ENCODE assay signal across 10 mouse cellular contexts in the genomic region with DNA sequence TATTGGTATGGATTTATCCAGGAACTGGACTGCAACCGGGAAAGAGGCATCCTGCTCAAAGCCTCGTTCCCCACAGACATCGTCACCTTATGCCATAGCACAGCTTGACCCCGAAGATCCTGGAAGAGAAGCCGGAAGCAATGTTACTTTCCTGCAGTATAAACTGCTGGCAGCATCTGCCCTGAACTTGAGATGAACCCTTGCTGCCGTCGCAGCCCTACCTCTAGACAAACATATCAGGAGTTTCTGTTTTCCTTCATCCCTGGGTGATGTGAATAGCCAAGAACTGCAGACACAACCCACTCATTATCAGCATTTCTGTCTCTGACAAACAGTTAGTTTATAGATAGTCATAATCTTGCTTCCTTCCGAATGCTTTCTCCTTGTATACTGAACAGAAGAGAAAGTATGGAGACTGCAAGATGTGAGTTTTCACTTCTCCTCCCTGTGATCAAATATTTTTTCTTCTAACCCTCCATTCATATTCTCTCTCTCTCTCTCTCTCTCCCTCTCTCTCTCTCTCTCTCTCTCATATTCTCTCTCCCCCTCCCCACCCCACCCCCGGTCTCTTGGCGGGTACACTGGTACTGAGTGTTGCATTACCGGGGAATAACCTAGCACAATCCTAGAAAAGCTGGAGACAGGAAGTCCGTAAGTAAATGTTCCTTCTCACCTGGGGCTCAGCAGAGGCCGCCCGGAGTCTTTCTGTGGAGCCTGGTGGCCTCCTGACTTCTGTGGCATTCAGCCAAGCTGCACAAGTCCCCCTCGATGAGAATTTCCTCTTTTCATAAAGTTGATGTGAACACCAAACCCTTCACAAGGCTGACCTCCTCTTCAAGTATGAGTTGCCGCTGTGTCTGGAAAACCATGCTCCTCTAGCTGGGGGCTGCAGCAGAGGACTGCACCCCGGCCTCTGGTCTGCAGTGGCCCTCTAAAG.
DNase-seq lines count a peak whose midpoint lies in the region; ATAC-seq and TF ChIP-seq lines count a peak whose summit lies in the region.
"Had no signal": no experiment of that assay in that cellular context is flagged by ENCODE, and none has a peak within 500 bp of the region (broad histone marks: within the 10 kb centered on the region; RNA-seq: fewer than 3 reads in every experiment).

No protein-coding gene starts in this region.

- H3K4me1 ChIP-seq in heart, embryonic 12.5 days (replicated peaks), result peaks cover 34% of the 10 kb centered on the region
- H3K4me1 ChIP-seq in kidney, postnatal 0 days (replicated peaks; ENCODE audit: insufficient read depth, low read length), result 0 out of 2 replicates have a peak, but pooled peaks cover 15% of the 10 kb centered on the region
- H3K4me1 ChIP-seq in hindbrain, embryonic 11.5 days (replicated peaks; ENCODE audit: control insufficient read depth, insufficient read depth, low read length), result no peaks in the 10 kb centered on the region
- H3K4me1 ChIP-seq: forebrain, embryonic 13.5 days; liver, embryonic 15.5 days had no signal

- WGBS in heart, embryonic 12.5 days, result 31% methylated on average over 17 of the region's 17 CpGs
- WGBS in kidney, postnatal 0 days, result 17% methylated on average over 17 of the region's 17 CpGs
- 76% methylated on average over 17 of the region's 17 CpGs for WGBS in hindbrain, embryonic 11.5 days

- TF ChIP-seq CTCF in kidney, postnatal 0 days (IDR thresholded peaks at IDR 0.05; ENCODE audit: low read depth), result no peak

- no peaks in the 10 kb centered on the region for H3K9me3 ChIP-seq in heart, embryonic 12.5 days (replicated peaks)
- no peaks in the 10 kb centered on the region for H3K9me3 ChIP-seq in kidney, postnatal 0 days (replicated peaks; ENCODE audit: low read length)
- H3K9me3 ChIP-seq in hindbrain, embryonic 11.5 days (ENCODE audit: control insufficient read depth, low read length), result no peaks in the 10 kb centered on the region
- H3K9me3 ChIP-seq: forebrain, embryonic 13.5 days; liver, embryonic 15.5 days had no signal

- H3K4me3 ChIP-seq in heart, embryonic 12.5 days, result peak overlapping the region; percentile 17
- no peak overlapping the region for H3K4me3 ChIP-seq in kidney, postnatal 0 days (replicated peaks; ENCODE audit: low read depth, low read length)
- no peak overlapping the region for H3K4me3 ChIP-seq in hindbrain, embryonic 11.5 days (ENCODE audit: low read depth, low read length)
- H3K4me3 ChIP-seq: forebrain, embryonic 13.5 days; liver, embryonic 15.5 days had no signal

- peak; percentile 81 for ATAC-seq in heart, embryonic 12.5 days (ENCODE audit: insufficient number of reproducible peaks, low FRiP score)
- peak; percentile 16; the same call in 1 of the 2 replicates for ATAC-seq in kidney, postnatal 0 days (replicated peaks; ENCODE audit: low FRiP score, low read depth)
- no peak for ATAC-seq in hindbrain, embryonic 11.5 days (ENCODE audit: low FRiP score)
- ATAC-seq: forebrain, embryonic 13.5 days had no signal

- H3K9ac ChIP-seq in heart, embryonic 12.5 days, result peak overlapping the region; percentile 24; the same call in 1 of the 2 replicates
- H3K9ac ChIP-seq in kidney, postnatal 0 days (ENCODE audit: low read depth, low read length), result no peak overlapping the region
- no peak overlapping the region for H3K9ac ChIP-seq in hindbrain, embryonic 11.5 days (ENCODE audit: low read depth, low read length)
- H3K9ac ChIP-seq: forebrain, embryonic 13.5 days; liver, embryonic 15.5 days had no signal

- DNase-seq in adrenal gland, adult (ENCODE audit: inconsistent age in 2 of 2, low spot score in 1 of 2), result peak; percentile 38 to 66
- no peak for DNase-seq in adrenal gland, postnatal 4 days (ENCODE audit: low spot score in 2 of 2)
- peak; percentile 85 for DNase-seq in kidney, postnatal 0 days (ENCODE audit: low spot score)
- peak; percentile 24 to 59 for DNase-seq in lung, postnatal 4 days
- DNase-seq in right cerebral cortex, postnatal 14 days, result no peak
- DNase-seq in hindbrain, embryonic 11.5 days (ENCODE audit: low spot score), result no peak
- no peak for DNase-seq in urinary bladder, postnatal 14 days (ENCODE audit: low spot score)

- no peaks in the 10 kb centered on the region for H3K27me3 ChIP-seq in heart, embryonic 12.5 days (replicated peaks)
- no peaks in the 10 kb centered on the region for H3K27me3 ChIP-seq in kidney, postnatal 0 days (ENCODE audit: insufficient read depth, low read length)
- H3K27me3 ChIP-seq in hindbrain, embryonic 11.5 days (ENCODE audit: control insufficient read depth, insufficient read depth, low read length), result no peaks in the 10 kb centered on the region
- H3K27me3 ChIP-seq: forebrain, embryonic 13.5 days; liver, embryonic 15.5 days had no signal

- H3K27ac ChIP-seq in heart, embryonic 12.5 days (ENCODE audit: poor library complexity, severe bottlenecking), result peak overlapping the region; percentile 79
- H3K27ac ChIP-seq in kidney, postnatal 0 days, result peak overlapping the region; percentile 86
- H3K27ac ChIP-seq in hindbrain, embryonic 11.5 days (ENCODE audit: low read depth, low read length), result no peak overlapping the region
- H3K27ac ChIP-seq: forebrain, embryonic 13.5 days; liver, embryonic 15.5 days had no signal

- H3K36me3 ChIP-seq in heart, embryonic 12.5 days, result 0 out of 2 replicates have a peak, but pooled peaks cover 4% of the 10 kb centered on the region
- H3K36me3 ChIP-seq in kidney, postnatal 0 days (ENCODE audit: insufficient read depth, low read length), result no peaks in the 10 kb centered on the region
- no peaks in the 10 kb centered on the region for H3K36me3 ChIP-seq in hindbrain, embryonic 11.5 days (ENCODE audit: control insufficient read depth, insufficient read depth, low read length)
- H3K36me3 ChIP-seq: liver, embryonic 15.5 days had no signal

- H3K4me2 ChIP-seq in heart, embryonic 12.5 days, result peak overlapping the region; percentile 47
- peak overlapping the region; percentile 30 for H3K4me2 ChIP-seq in kidney, postnatal 0 days (ENCODE audit: low read length)
- H3K4me2 ChIP-seq in hindbrain, embryonic 11.5 days (replicated peaks; ENCODE audit: low read depth, low read length), result no peak overlapping the region
- H3K4me2 ChIP-seq: forebrain, embryonic 13.5 days; liver, embryonic 15.5 days had no signal

Comparison
In these comparisons a context has a peak if more than half of its experiments do, and no peak if none do; other contexts are left out.
1. DNase-seq: peak in adrenal gland, adult (2 of 2), kidney, postnatal 0 days (single experiment) and lung, postnatal 4 days (2 of 2); none in adrenal gland, postnatal 4 days (0 of 2), right cerebral cortex, postnatal 14 days (single experiment), hindbrain, embryonic 11.5 days (single experiment) and urinary bladder, postnatal 14 days (single experiment).